Mouse (Mus musculus): Measurements from ENCODE around the gene Tep1. TPM values are rescaled to one million over a fixed set of nuclear protein-coding genes. Genes with fewer than 3 reads are reported as not detected.

Tep1 gene
- polyA plus RNA-seq, 1 experiment from 2014 or later, result 6.7 TPM

GRCm38 (mm10) chr14:50802843-50803562 lies 67.4 kb downstream of the Tep1 start:
- Histone ChIP-seq H3K27me3 (no peaks in the 10 kb centered on the region), H3K4me2 (replicated peaks) (no peak overlapping the region), H3K36me3 (no peaks in the 10 kb centered on the region), H3K9me3 (replicated peaks) (no peaks in the 10 kb centered on the region), H3K27ac (no peak overlapping the region), H3K9ac (no peak overlapping the region), H3K4me3 (no peak overlapping the region), H3K4me1 (no peaks in the 10 kb centered on the region)
- no peak for ATAC-seq (ENCODE audit: low FRiP score)
- WGBS, result 66% methylated on average over 4 of the region's 4 CpGs

GRCm38 (mm10) chr14:50802441-50802840 lies 67.9 kb downstream of the Tep1 start:
- no peaks in the 10 kb centered on the region for H3K9me3 ChIP-seq (replicated peaks)
- H3K9ac ChIP-seq, result no peak overlapping the region
- no peak overlapping the region for H3K27ac ChIP-seq
- no peaks in the 10 kb centered on the region for H3K27me3 ChIP-seq
- no peak overlapping the region for H3K4me2 ChIP-seq (replicated peaks)
- H3K4me3 ChIP-seq, result no peak overlapping the region
- 84% methylated on average over 6 of the region's 6 CpGs for WGBS
- no peak for ATAC-seq (ENCODE audit: low FRiP score)
- H3K4me1 ChIP-seq, result no peaks in the 10 kb centered on the region
- H3K36me3 ChIP-seq, result no peaks in the 10 kb centered on the region

- 0 out of 2 replicates have a peak, but pooled peaks have one; percentile 38 for ATAC-seq (ENCODE audit: low FRiP score)
- H3K27ac ChIP-seq, result no peak overlapping the region
- no peak overlapping the region for H3K4me2 ChIP-seq (replicated peaks)
- H3K27me3 ChIP-seq, result no peaks in the 10 kb centered on the region
- no peak overlapping the region for H3K4me3 ChIP-seq
- no peaks in the 10 kb centered on the region for H3K36me3 ChIP-seq
- H3K9me3 ChIP-seq (replicated peaks), result no peaks in the 10 kb centered on the region
- H3K4me1 ChIP-seq, result no peaks in the 10 kb centered on the region
- H3K9ac ChIP-seq, result no peak overlapping the region
- WGBS, result 6% methylated on average over 3 of the region's 3 CpGs
Observed at GRCm38 (mm10) chr14:50799502-50800259, 70.7 kb downstream of the Tep1 start.

- Histone ChIP-seq H3K4me3 (no peak overlapping the region), H3K9me3 (replicated peaks) (no peaks in the 10 kb centered on the region), H3K27me3 (no peaks in the 10 kb centered on the region), H3K27ac (no peak overlapping the region), H3K4me2 (replicated peaks) (no peak overlapping the region), H3K36me3 (no peaks in the 10 kb centered on the region), H3K4me1 (no peaks in the 10 kb centered on the region), H3K9ac (no peak overlapping the region)
- WGBS, result 76% methylated on average over 2 of the region's 2 CpGs
- no peak for ATAC-seq (ENCODE audit: low FRiP score)
Observed at GRCm38 (mm10) chr14:50798512-50798911, 71.8 kb downstream of the Tep1 start.

- Histone ChIP-seq H3K4me3 (no peak overlapping the region), H3K9me3 (replicated peaks) (no peaks in the 10 kb centered on the region), H3K27me3 (no peaks in the 10 kb centered on the region), H3K4me1 (no peaks in the 10 kb centered on the region), H3K27ac (no peak overlapping the region), H3K4me2 (replicated peaks) (no peak overlapping the region), H3K36me3 (no peaks in the 10 kb centered on the region), H3K9ac (no peak overlapping the region)
- WGBS, result 92% methylated on average over 1 of the region's 1 CpGs
- ATAC-seq (ENCODE audit: low FRiP score), result no peak
Observed at GRCm38 (mm10) chr14:50796464-50796863, 73.9 kb downstream of the Tep1 start.

- WGBS, result 86% methylated on average over 4 of the region's 4 CpGs
- Histone ChIP-seq H3K36me3 (no peaks in the 10 kb centered on the region), H3K9me3 (replicated peaks) (no peaks in the 10 kb centered on the region), H3K27ac (no peak overlapping the region), H3K9ac (no peak overlapping the region), H3K27me3 (no peaks in the 10 kb centered on the region), H3K4me3 (no peak overlapping the region), H3K4me2 (replicated peaks) (no peak overlapping the region), H3K4me1 (no peaks in the 10 kb centered on the region)
- no peak for ATAC-seq (ENCODE audit: low FRiP score)
Observed at GRCm38 (mm10) chr14:50795965-50796364, 74.4 kb downstream of the Tep1 start.

GRCm38 (mm10) chr14:50795261-50795935 lies 75.0 kb downstream of the Tep1 start:
- 94% methylated on average over 24 of the region's 24 CpGs for WGBS
- H3K9me3 ChIP-seq (replicated peaks), result no peaks in the 10 kb centered on the region
- H3K9ac ChIP-seq, result no peak overlapping the region
- no peak overlapping the region for H3K4me3 ChIP-seq
- H3K27ac ChIP-seq, result no peak overlapping the region
- no peaks in the 10 kb centered on the region for H3K27me3 ChIP-seq
- H3K4me1 ChIP-seq, result no peaks in the 10 kb centered on the region
- ATAC-seq (ENCODE audit: low FRiP score), result no peak
- H3K4me2 ChIP-seq (replicated peaks), result no peak overlapping the region
- H3K36me3 ChIP-seq, result no peaks in the 10 kb centered on the region

GRCm38 (mm10) chr14:50788157-50788556 lies 82.2 kb downstream of the Tep1 start:
- ATAC-seq (ENCODE audit: low FRiP score), result no peak
- Histone ChIP-seq H3K27me3 (no peaks in the 10 kb centered on the region), H3K9me3 (replicated peaks) (no peaks in the 10 kb centered on the region), H3K27ac (no peak overlapping the region), H3K4me3 (no peak overlapping the region), H3K36me3 (no peaks in the 10 kb centered on the region), H3K9ac (no peak overlapping the region), H3K4me2 (replicated peaks) (no peak overlapping the region), H3K4me1 (peaks cover 5% of the 10 kb centered on the region)
- 14% methylated on average over 2 of the region's 2 CpGs for WGBS

- no peaks in the 10 kb centered on the region; the same call in 1 of the 2 replicates for H3K9me3 ChIP-seq (replicated peaks)
- H3K27ac ChIP-seq, result peak within 1 kb of the TSS; percentile 80
- peak; percentile 94 for ATAC-seq (ENCODE audit: low FRiP score)
- peaks cover 16% of the 10 kb centered on the region for H3K36me3 ChIP-seq
- peak within 1 kb of the TSS; percentile 82 for H3K9ac ChIP-seq
- peak within 1 kb of the TSS; percentile 55 for H3K4me2 ChIP-seq (replicated peaks)
- H3K4me3 ChIP-seq, result peak within 1 kb of the TSS; percentile 81
- under 1% methylated on average over 21 of the region's 21 CpGs for WGBS
- peaks cover 5% of the 10 kb centered on the region for H3K4me1 ChIP-seq
- no peaks in the 10 kb centered on the region for H3K27me3 ChIP-seq
Observed at GRCm38 (mm10) chr14:50785251-50785637, 85.1 kb downstream of the Tep1 start, which contains the start of gene Ttc5. TSS of gene Ttc5 (minus strand) at chr14:50785519.

GRCm38 (mm10) chr14:50784391-50785250 lies 85.7 kb downstream of the Tep1 start:
- ATAC-seq (ENCODE audit: low FRiP score), result no peak
- peak overlapping the region; percentile 80 for H3K27ac ChIP-seq

GRCm38 (mm10) chr14:50782166-50782565 lies 88.2 kb downstream of the Tep1 start:
- Histone ChIP-seq H3K36me3 (peaks cover 26% of the 10 kb centered on the region), H3K27ac (no peak overlapping the region), H3K9ac (no peak overlapping the region), H3K4me3 (no peak overlapping the region), H3K9me3 (replicated peaks) (no peaks in the 10 kb centered on the region; the same call in 1 of the 2 replicates), H3K4me2 (replicated peaks) (no peak overlapping the region), H3K4me1 (peaks cover 5% of the 10 kb centered on the region), H3K27me3 (no peaks in the 10 kb centered on the region)
- WGBS, result 98% methylated on average over 3 of the region's 3 CpGs
- ATAC-seq (ENCODE audit: low FRiP score), result no peak

More at GRCm38 (mm10) chr14:50784391-50785250, 85.7 kb downstream of the Tep1 start:
- Histone ChIP-seq H3K27me3 (no peaks in the 10 kb centered on the region), H3K9me3 (replicated peaks) (no peaks in the 10 kb centered on the region; the same call in 1 of the 2 replicates), H3K36me3 (peaks cover 19% of the 10 kb centered on the region), H3K4me3 (peak overlapping the region; percentile 81), H3K4me1 (peaks cover 5% of the 10 kb centered on the region), H3K4me2 (replicated peaks) (peak overlapping the region; percentile 55), H3K9ac (peak overlapping the region; percentile 82)
- 31% methylated on average over 16 of the region's 16 CpGs for WGBS
